Mouse (Mus musculus): ENCODE measurements around the gene Dip2b. TPM values are rescaled to one million over a fixed set of nuclear protein-coding genes. Genes with fewer than 3 reads are reported as not detected.

The Dip2b gene
- polyA plus RNA-seq, 1 experiment = 21.4 TPM

DNA sequence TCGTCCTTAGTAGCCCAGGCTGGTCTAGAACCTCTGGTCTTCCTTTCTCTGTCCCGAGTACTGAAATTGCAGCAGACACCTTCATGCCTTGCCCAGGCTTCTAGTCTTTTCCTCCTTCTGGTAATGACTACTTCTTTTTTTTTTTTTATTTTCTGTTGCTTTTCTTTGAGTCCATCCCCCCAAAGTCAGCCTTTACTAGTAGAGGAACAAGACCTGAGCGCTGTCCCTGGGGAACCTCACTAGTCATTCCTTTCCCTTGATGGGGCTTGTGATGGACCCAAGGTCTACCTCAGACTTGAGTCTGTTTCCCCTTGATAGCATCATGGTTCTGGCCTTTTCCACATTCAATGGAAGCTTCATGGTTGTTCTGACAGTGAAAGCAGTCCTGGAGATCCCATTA is 179.6 kb downstream of the Dip2b start:
- Histone ChIP-seq H3K4me1 (ENCODE audit: control insufficient read depth, insufficient read depth, low read length) (peaks cover 2% of the 10 kb centered on the region), H3K27ac (ENCODE audit: insufficient read depth, low read length) (no peak overlapping the region), H3K4me3 (ENCODE audit: low read depth, low read length) (no peak overlapping the region), H3K9ac (ENCODE audit: low read depth, poor library complexity, severe bottlenecking) (no peak overlapping the region), H3K9me3 (replicated peaks; ENCODE audit: control insufficient read depth, insufficient read depth, low read length, poor library complexity, severe bottlenecking) (peaks cover 16% of the 10 kb centered on the region), H3K27me3 (ENCODE audit: control insufficient read depth, insufficient read depth, low read length, poor library complexity, severe bottlenecking) (no peaks in the 10 kb centered on the region), H3K36me3 (ENCODE audit: control insufficient read depth, insufficient read depth, low read length, poor library complexity, severe bottlenecking) (no peaks in the 10 kb centered on the region)
- TF ChIP-seq CTCF (IDR thresholded peaks at IDR 0.05; ENCODE audit: low read depth, low read length) = no peak
- no peak for TF ChIP-seq EP300 (IDR thresholded peaks at IDR 0.05; ENCODE audit: insufficient read depth, low read depth, low read length)
- no peak for TF ChIP-seq POLR2A (IDR thresholded peaks at IDR 0.05; ENCODE audit: insufficient read depth, low read length)

DNA sequence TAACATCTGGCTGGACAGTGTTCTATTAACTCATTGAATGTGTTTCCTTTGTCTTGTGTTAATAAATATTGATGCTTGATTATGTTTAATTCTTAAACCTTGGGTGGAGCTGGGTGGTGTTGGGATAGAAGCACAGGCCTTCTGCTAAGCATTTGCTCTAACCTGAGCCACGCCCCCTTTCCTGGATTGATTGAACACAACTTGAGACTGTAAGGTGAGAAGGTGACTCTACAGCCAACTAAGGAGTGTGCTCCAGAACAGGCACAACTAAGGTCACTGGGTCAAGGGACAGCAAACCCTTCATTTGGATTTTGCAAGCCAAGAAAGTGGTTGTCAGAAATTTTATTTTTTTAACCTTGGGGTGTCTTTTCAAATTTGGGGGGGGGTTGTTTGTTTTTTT is 180.9 kb downstream of the Dip2b start:
- Histone ChIP-seq H3K9ac (ENCODE audit: low read depth, poor library complexity, severe bottlenecking) (no peak overlapping the region), H3K4me3 (ENCODE audit: low read depth, low read length) (no peak overlapping the region), H3K9me3 (replicated peaks; ENCODE audit: control insufficient read depth, insufficient read depth, low read length, poor library complexity, severe bottlenecking) (peaks cover 26% of the 10 kb centered on the region), H3K27me3 (ENCODE audit: control insufficient read depth, insufficient read depth, low read length, poor library complexity, severe bottlenecking) (no peaks in the 10 kb centered on the region), H3K36me3 (ENCODE audit: control insufficient read depth, insufficient read depth, low read length, poor library complexity, severe bottlenecking) (no peaks in the 10 kb centered on the region), H3K27ac (ENCODE audit: insufficient read depth, low read length) (no peak overlapping the region), H3K4me1 (ENCODE audit: control insufficient read depth, insufficient read depth, low read length) (peaks cover 2% of the 10 kb centered on the region)
- no peak for TF ChIP-seq POLR2A (IDR thresholded peaks at IDR 0.05; ENCODE audit: insufficient read depth, low read length)

DNA sequence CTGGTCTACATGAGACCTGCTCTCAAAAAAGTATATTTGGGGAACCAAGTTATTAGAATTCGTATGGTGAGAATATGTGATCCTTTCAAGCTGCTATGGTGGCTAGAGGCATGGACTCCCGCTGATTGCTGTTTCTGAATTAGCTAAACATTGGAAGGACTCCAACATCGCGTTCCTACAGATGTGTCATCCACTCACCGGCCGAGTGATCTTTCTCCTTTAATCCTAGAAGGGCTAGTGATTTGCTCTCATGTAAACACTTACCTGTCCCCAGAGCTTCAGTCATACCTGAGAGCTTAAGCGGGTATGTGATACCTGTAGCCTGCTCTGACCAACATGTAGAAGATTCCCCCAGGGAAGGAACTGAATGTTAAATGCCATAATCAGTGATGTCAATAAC is 182.5 kb downstream of the Dip2b start:
- Histone ChIP-seq H3K27ac (ENCODE audit: insufficient read depth, low read length) (peak overlapping the region; percentile 51; the same call in 1 of the 2 replicates), H3K9me3 (replicated peaks; ENCODE audit: control insufficient read depth, insufficient read depth, low read length, poor library complexity, severe bottlenecking) (peaks cover 26% of the 10 kb centered on the region), H3K27me3 (ENCODE audit: control insufficient read depth, insufficient read depth, low read length, poor library complexity, severe bottlenecking) (no peaks in the 10 kb centered on the region), H3K4me1 (ENCODE audit: control insufficient read depth, insufficient read depth, low read length) (peaks cover 2% of the 10 kb centered on the region), H3K36me3 (ENCODE audit: control insufficient read depth, insufficient read depth, low read length, poor library complexity, severe bottlenecking) (no peaks in the 10 kb centered on the region), H3K9ac (ENCODE audit: low read depth, poor library complexity, severe bottlenecking) (no peak overlapping the region), H3K4me3 (ENCODE audit: low read depth, low read length) (no peak overlapping the region)
- no peak for TF ChIP-seq POLR2A (IDR thresholded peaks at IDR 0.05; ENCODE audit: insufficient read depth, low read length)
- TF ChIP-seq CTCF (IDR thresholded peaks at IDR 0.05; ENCODE audit: low read depth, low read length) = no peak
- no peak for TF ChIP-seq EP300 (IDR thresholded peaks at IDR 0.05; ENCODE audit: insufficient read depth, low read depth, low read length)

DNA sequence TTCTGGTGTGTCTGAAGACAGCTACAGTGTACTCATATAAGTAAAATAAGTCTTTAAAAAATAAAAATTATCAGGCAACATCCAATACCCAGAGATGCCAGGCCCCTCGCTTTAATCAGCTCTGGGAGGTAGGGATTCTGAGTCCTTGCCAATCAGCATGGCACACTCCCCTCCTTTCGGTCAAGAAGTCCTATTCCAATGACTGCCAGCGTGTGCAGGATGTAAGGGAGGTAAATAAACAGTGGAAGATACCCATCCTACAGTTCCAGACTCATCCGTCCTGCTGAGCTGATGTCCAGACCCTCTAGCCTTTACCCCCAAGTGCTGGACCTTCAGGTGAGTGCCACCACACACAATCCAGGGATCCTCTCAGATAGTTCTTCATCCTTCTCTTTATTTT is 186.9 kb downstream of the Dip2b start:
- Histone ChIP-seq H3K36me3 (ENCODE audit: control insufficient read depth, insufficient read depth, low read length, poor library complexity, severe bottlenecking) (no peaks in the 10 kb centered on the region), H3K27ac (ENCODE audit: insufficient read depth, low read length) (no peak overlapping the region), H3K9me3 (replicated peaks; ENCODE audit: control insufficient read depth, insufficient read depth, low read length, poor library complexity, severe bottlenecking) (peaks cover 26% of the 10 kb centered on the region), H3K27me3 (ENCODE audit: control insufficient read depth, insufficient read depth, low read length, poor library complexity, severe bottlenecking) (no peaks in the 10 kb centered on the region), H3K4me3 (ENCODE audit: low read depth, low read length) (no peak overlapping the region), H3K9ac (ENCODE audit: low read depth, poor library complexity, severe bottlenecking) (no peak overlapping the region), H3K4me1 (ENCODE audit: control insufficient read depth, insufficient read depth, low read length) (peaks cover 2% of the 10 kb centered on the region)
- TF ChIP-seq POLR2A (IDR thresholded peaks at IDR 0.05; ENCODE audit: insufficient read depth, low read length) (no peak), EP300 (IDR thresholded peaks at IDR 0.05; ENCODE audit: insufficient read depth, low read depth, low read length) (no peak), CTCF (IDR thresholded peaks at IDR 0.05; ENCODE audit: low read depth, low read length) (no peak)

DNA sequence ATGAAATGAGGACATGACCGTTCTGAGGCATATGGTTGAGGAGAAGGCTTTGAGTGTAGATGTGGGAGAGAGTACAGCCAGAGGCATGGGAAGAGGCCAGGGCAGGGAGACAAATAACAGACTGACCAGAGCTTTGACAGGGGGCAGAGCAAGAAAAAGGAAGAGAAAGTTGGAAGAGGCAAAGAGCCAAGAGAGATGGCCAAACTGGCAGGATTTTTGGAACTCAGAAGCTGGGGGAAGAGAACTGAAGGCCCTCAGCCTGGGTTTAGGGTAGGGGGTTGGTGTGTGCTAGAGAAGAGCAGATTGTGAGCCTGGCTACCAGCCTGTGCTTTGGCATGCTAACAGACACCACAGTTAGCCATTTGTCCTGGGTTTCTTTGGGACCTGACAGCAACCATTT is 187.4 kb downstream of the Dip2b start:
- Histone ChIP-seq H3K4me3 (ENCODE audit: low read depth, low read length) (no peak overlapping the region), H3K36me3 (ENCODE audit: control insufficient read depth, insufficient read depth, low read length, poor library complexity, severe bottlenecking) (no peaks in the 10 kb centered on the region), H3K27me3 (ENCODE audit: control insufficient read depth, insufficient read depth, low read length, poor library complexity, severe bottlenecking) (no peaks in the 10 kb centered on the region), H3K9me3 (replicated peaks; ENCODE audit: control insufficient read depth, insufficient read depth, low read length, poor library complexity, severe bottlenecking) (peaks cover 26% of the 10 kb centered on the region), H3K27ac (ENCODE audit: insufficient read depth, low read length) (no peak overlapping the region), H3K4me1 (ENCODE audit: control insufficient read depth, insufficient read depth, low read length) (peaks cover 2% of the 10 kb centered on the region), H3K9ac (ENCODE audit: low read depth, poor library complexity, severe bottlenecking) (no peak overlapping the region)
- TF ChIP-seq POLR2A (IDR thresholded peaks at IDR 0.05; ENCODE audit: insufficient read depth, low read length) (no peak), CTCF (IDR thresholded peaks at IDR 0.05; ENCODE audit: low read depth, low read length) (no peak), EP300 (IDR thresholded peaks at IDR 0.05; ENCODE audit: insufficient read depth, low read depth, low read length) (no peak)

DNA sequence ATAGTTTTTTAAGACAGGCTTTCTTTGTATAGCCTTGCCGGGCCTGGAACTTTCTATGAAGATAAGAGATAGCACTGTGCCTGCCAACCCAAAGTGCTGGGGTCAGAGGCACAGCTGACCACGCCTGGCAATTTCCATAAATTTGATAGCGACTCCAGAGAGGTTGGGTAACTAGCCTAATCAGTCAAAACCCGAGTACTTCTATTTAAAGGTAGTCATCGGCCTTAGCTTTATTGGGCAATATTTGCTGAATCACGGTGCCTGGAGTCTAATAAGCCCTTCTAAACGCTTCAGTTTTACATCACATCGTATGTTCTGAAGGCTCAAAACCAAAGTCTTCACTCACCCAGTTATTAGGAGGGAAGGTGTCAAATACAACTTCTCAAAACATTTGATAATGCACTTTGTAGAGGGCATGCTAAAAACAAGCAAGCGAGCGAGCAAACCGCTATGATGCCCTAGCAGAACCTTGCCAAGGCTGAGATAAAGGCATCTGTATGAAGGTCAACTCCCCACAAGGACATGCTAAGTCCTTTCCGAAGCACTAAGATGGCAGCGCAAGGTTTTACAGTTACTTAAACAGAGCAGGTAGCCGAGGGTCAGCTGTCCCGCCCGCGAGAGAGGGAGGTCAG is 188.7 kb downstream of the Dip2b start:
- peak overlapping the region; percentile 99 for H3K4me3 ChIP-seq (ENCODE audit: low read depth, low read length)
- H3K9ac ChIP-seq (ENCODE audit: low read depth, poor library complexity, severe bottlenecking) = peak overlapping the region; percentile 92
- peak overlapping the region; percentile 90 for H3K27ac ChIP-seq (ENCODE audit: insufficient read depth, low read length)
- no peaks in the 10 kb centered on the region for H3K27me3 ChIP-seq (ENCODE audit: control insufficient read depth, insufficient read depth, low read length, poor library complexity, severe bottlenecking)
- peaks cover 2% of the 10 kb centered on the region for H3K4me1 ChIP-seq (ENCODE audit: control insufficient read depth, insufficient read depth, low read length)
- no peaks in the 10 kb centered on the region for H3K36me3 ChIP-seq (ENCODE audit: control insufficient read depth, insufficient read depth, low read length, poor library complexity, severe bottlenecking)
- H3K9me3 ChIP-seq (replicated peaks; ENCODE audit: control insufficient read depth, insufficient read depth, low read length, poor library complexity, severe bottlenecking) = peaks cover 19% of the 10 kb centered on the region
- TF ChIP-seq POLR2A (IDR thresholded peaks at IDR 0.05; ENCODE audit: insufficient read depth, low read length) (peak; percentile 51), EP300 (IDR thresholded peaks at IDR 0.05; ENCODE audit: insufficient read depth, low read depth, low read length) (0 out of 2 replicates have a peak, but pooled peaks have one; percentile 45), CTCF (IDR thresholded peaks at IDR 0.05; ENCODE audit: low read depth, low read length) (no peak)

Measured in ES-Bruce4 (cell line).